Mouse (Mus musculus): ENCODE data around the gene Ubac1. TPM values are rescaled to one million over a fixed set of nuclear protein-coding genes. Genes with fewer than 3 reads are reported as not detected.
A peak's percentile ranks its signal among the peaks of the same experiment; 100 is the strongest.

Ubac1 gene
- total RNA-seq, 2 experiments from 2014 or later = 71.6 to 76.9 TPM

GRCm38 (mm10) chr2:26024138-26025075 lies 2.9 kb upstream of the Ubac1 start:
- intact Hi-C loops (cut with DNase I) = loop anchor here (1.0 kb wide), 1 partner anchor 118 kb away; no protein-coding TSS in a partner anchor
- peak; percentile 29 to 51 for DNase-seq

GRCm38 (mm10) chr2:26022626-26023025 lies 1.1 kb upstream of the Ubac1 start:
- DNase-seq = no peak
- intact Hi-C loops (cut with DNase I) = no loop called here

GRCm38 (mm10) chr2:26022258-26022565 lies 665 bp upstream of the Ubac1 start:
- intact Hi-C loops (cut with DNase I) = no loop called here
- DNase-seq = no peak

GRCm38 (mm10) chr2:26020714-26021560 lies 610 bp downstream of the Ubac1 start:
- DNase-seq = peak; percentile 72
- intact Hi-C loops (cut with DNase I) = loop anchor here (2.0 kb wide), 1 partner anchor 36 kb away; no protein-coding TSS in a partner anchor

- no peak for DNase-seq
- intact Hi-C loops (cut with DNase I) = loop anchor here (2.0 kb wide), 1 partner anchor 35 kb away; no protein-coding TSS in a partner anchor
Observed at GRCm38 (mm10) chr2:26019923-26020322, 1.6 kb downstream of the Ubac1 start.

- DNase-seq = no peak
- intact Hi-C loops (cut with DNase I) = no loop called here
Observed at GRCm38 (mm10) chr2:26017326-26017725, 4.2 kb downstream of the Ubac1 start.

- DNase-seq = no peak
- intact Hi-C loops (cut with DNase I) = no loop called here
Observed at GRCm38 (mm10) chr2:26013674-26014073, 7.9 kb downstream of the Ubac1 start.

- no peak for DNase-seq
- intact Hi-C loops (cut with DNase I) = no loop called here
Observed at GRCm38 (mm10) chr2:26011420-26011819, 10.1 kb downstream of the Ubac1 start.

- peak; percentile 40 to 46 for DNase-seq
- intact Hi-C loops (cut with DNase I) = loop anchor here (5.0 kb wide), 1 partner anchor 165 kb away; no protein-coding TSS in a partner anchor
Observed at GRCm38 (mm10) chr2:26002001-26002400, 19.5 kb downstream of the Ubac1 start.

GRCm38 (mm10) chr2:26001136-26001535 lies 20.4 kb downstream of the Ubac1 start:
- intact Hi-C loops (cut with DNase I) = loop anchor here (5.0 kb wide), 1 partner anchor 164 kb away; no protein-coding TSS in a partner anchor
- no peak for DNase-seq

- intact Hi-C loops (cut with DNase I) = no loop called here
- no peak for DNase-seq
Observed at GRCm38 (mm10) chr2:25997716-25998115, 23.8 kb downstream of the Ubac1 start.

- DNase-seq = no peak
- intact Hi-C loops (cut with DNase I) = no loop called here
Observed at GRCm38 (mm10) chr2:25994791-25995190, 26.8 kb downstream of the Ubac1 start.

- no peak for DNase-seq
- intact Hi-C loops (cut with DNase I) = no loop called here
Observed at GRCm38 (mm10) chr2:25992285-25992684, 29.3 kb downstream of the Ubac1 start.

GRCm38 (mm10) chr2:25989651-25990050 lies 31.9 kb downstream of the Ubac1 start:
- DNase-seq = no peak
- intact Hi-C loops (cut with DNase I) = no loop called here

GRCm38 (mm10) chr2:25987817-25988216 lies 33.7 kb downstream of the Ubac1 start:
- DNase-seq = no peak

GRCm38 (mm10) chr2:25986601-25987000 lies 34.9 kb downstream of the Ubac1 start:
- intact Hi-C loops (cut with DNase I) = no loop called here

More at GRCm38 (mm10) chr2:25987817-25988216, 33.7 kb downstream of the Ubac1 start:
- intact Hi-C loops (cut with DNase I) = no loop called here

GRCm38 (mm10) chr2:25983159-25983907 lies 38.2 kb downstream of the Ubac1 start, which contains the start of gene Camsap1:
Camsap1 (minus strand) TSS chr2:25983282.
- peak; percentile 99 to 100 for DNase-seq
- intact Hi-C loops (cut with DNase I) = no loop called here

More at GRCm38 (mm10) chr2:25986601-25987000, 34.9 kb downstream of the Ubac1 start:
- no peak for DNase-seq

GRCm38 (mm10) chr2:25982426-25983091 lies 39.0 kb downstream of the Ubac1 start:
- intact Hi-C loops (cut with DNase I) = no loop called here
- peak in 1 of 2 experiments; percentile 48 for DNase-seq

GRCm38 (mm10) chr2:25982052-25982425 lies 39.5 kb downstream of the Ubac1 start:
- DNase-seq = peak; percentile 60 to 65
- intact Hi-C loops (cut with DNase I) = no loop called here

- intact Hi-C loops (cut with DNase I) = no loop called here
- no peak for DNase-seq
Observed at GRCm38 (mm10) chr2:25978997-25979396, 42.5 kb downstream of the Ubac1 start.
